Mouse (Mus musculus): Measurements from ENCODE around the gene Nmb. TPM values are rescaled to one million over a fixed set of nuclear protein-coding genes. Genes with fewer than 3 reads are reported as not detected.
A peak's percentile ranks its signal among the peaks of the same experiment; 100 is the strongest.

The Nmb gene
- polyA plus RNA-seq, 1 experiment from 2014 or later, result 8.6 TPM

GRCm38 (mm10) chr7:80911053-80911452 is 6.2 kb upstream of the Nmb start:
- no peak for ATAC-seq (replicated peaks; ENCODE audit: low FRiP score)

DNA sequence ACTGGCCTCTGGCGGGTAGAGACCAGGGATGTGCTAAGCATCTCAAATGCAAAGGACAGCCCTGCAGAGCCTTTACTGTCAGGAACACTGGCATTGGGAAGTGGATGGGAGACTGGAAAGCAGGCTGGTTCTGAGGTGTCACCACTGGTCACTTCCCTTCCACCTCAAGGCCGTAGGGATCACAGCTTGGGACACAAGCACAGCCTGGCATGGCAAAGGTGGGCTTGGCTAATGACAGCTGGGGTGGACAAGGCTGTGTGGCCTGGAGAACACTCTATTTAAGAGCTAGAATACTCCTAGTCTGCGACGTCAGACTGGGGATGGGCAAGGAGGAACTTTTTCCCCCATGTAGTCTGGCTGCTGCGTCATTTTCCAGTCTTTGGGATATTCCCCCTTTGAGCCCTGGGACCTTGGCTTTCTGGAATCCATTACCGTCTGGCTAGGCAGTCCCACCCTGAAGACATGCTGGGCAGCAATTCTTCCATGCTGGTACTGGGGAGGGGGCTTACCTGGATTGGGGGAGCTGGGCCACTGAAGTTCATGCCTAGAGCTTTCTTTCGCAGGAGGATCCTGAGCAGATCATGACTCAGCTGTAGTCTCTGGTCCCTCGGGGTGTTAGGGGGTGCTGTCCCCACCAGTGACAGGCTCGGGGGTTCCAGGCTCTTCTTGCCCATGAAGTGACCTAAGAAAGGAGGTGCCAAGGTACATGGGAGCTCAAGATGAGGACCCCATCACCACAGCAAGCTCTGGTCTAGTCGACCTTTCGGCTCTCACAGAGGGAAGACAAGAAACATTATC is 1.1 kb downstream of the Nmb start:
- H3K4me2 ChIP-seq (ENCODE audit: low read depth, low read length, severe bottlenecking), result peak overlapping the region; percentile 89; the same call in 1 of the 2 replicates
- H3K27me3 ChIP-seq (ENCODE audit: control insufficient read depth, insufficient read depth, low read length), result no peaks in the 10 kb centered on the region
- H3K4me3 ChIP-seq (ENCODE audit: low read depth, low read length), result no peak overlapping the region
- H3K9ac ChIP-seq (ENCODE audit: low read length), result no peak overlapping the region
- ATAC-seq (replicated peaks; ENCODE audit: low FRiP score) (no peak), DNase-seq (ENCODE audit: low spot score) (no peak)
- WGBS, result 88% methylated on average over 11 of the region's 11 CpGs
- no peaks in the 10 kb centered on the region for H3K36me3 ChIP-seq (ENCODE audit: control insufficient read depth, insufficient read depth, low read length)
- H3K4me1 ChIP-seq (replicated peaks; ENCODE audit: control insufficient read depth, insufficient read depth, low read length), result peaks cover 5% of the 10 kb centered on the region; the same call in 1 of the 2 replicates
- no peaks in the 10 kb centered on the region for H3K9me3 ChIP-seq (ENCODE audit: control insufficient read depth, low read length)
- H3K27ac ChIP-seq (ENCODE audit: low read depth, low read length), result no peak overlapping the region

More at GRCm38 (mm10) chr7:80911053-80911452, 6.2 kb upstream of the Nmb start:
- Histone ChIP-seq H3K27ac (ENCODE audit: low read depth, low read length) (no peak overlapping the region), H3K9me3 (ENCODE audit: control insufficient read depth, low read length) (no peaks in the 10 kb centered on the region), H3K4me3 (ENCODE audit: low read depth, low read length) (no peak overlapping the region), H3K4me2 (ENCODE audit: low read depth, low read length, severe bottlenecking) (no peak overlapping the region), H3K27me3 (ENCODE audit: control insufficient read depth, insufficient read depth, low read length) (no peaks in the 10 kb centered on the region), H3K9ac (ENCODE audit: low read length) (no peak overlapping the region), H3K4me1 (replicated peaks; ENCODE audit: control insufficient read depth, insufficient read depth, low read length) (no peaks in the 10 kb centered on the region), H3K36me3 (ENCODE audit: control insufficient read depth, insufficient read depth, low read length) (peaks cover 3% of the 10 kb centered on the region; the same call in 1 of the 2 replicates)
- no peak for DNase-seq (ENCODE audit: low spot score)
- WGBS, result 83% methylated on average over 7 of the region's 7 CpGs

GRCm38 (mm10) chr7:80901541-80902274 is 3.2 kb downstream of the Nmb start:
- WGBS, result 33% methylated on average over 15 of the region's 15 CpGs
- peaks cover 5% of the 10 kb centered on the region; the same call in 1 of the 2 replicates for H3K4me1 ChIP-seq (replicated peaks; ENCODE audit: control insufficient read depth, insufficient read depth, low read length)
- peak overlapping the region; percentile 73 for H3K4me3 ChIP-seq (ENCODE audit: low read depth, low read length)
- no peaks in the 10 kb centered on the region for H3K9me3 ChIP-seq (ENCODE audit: control insufficient read depth, low read length)
- peak overlapping the region; percentile 81 for H3K9ac ChIP-seq (ENCODE audit: low read length)
- no peaks in the 10 kb centered on the region for H3K27me3 ChIP-seq (ENCODE audit: control insufficient read depth, insufficient read depth, low read length)
- H3K36me3 ChIP-seq (ENCODE audit: control insufficient read depth, insufficient read depth, low read length), result peaks cover 4% of the 10 kb centered on the region; the same call in 1 of the 2 replicates
- ATAC-seq (replicated peaks; ENCODE audit: low FRiP score) (peak; percentile 25; the same call in 1 of the 2 replicates), DNase-seq (ENCODE audit: low spot score) (no peak)
- peak overlapping the region; percentile 92 for H3K4me2 ChIP-seq (ENCODE audit: low read depth, low read length, severe bottlenecking)
- no peak overlapping the region for H3K27ac ChIP-seq (ENCODE audit: low read depth, low read length)

DNA sequence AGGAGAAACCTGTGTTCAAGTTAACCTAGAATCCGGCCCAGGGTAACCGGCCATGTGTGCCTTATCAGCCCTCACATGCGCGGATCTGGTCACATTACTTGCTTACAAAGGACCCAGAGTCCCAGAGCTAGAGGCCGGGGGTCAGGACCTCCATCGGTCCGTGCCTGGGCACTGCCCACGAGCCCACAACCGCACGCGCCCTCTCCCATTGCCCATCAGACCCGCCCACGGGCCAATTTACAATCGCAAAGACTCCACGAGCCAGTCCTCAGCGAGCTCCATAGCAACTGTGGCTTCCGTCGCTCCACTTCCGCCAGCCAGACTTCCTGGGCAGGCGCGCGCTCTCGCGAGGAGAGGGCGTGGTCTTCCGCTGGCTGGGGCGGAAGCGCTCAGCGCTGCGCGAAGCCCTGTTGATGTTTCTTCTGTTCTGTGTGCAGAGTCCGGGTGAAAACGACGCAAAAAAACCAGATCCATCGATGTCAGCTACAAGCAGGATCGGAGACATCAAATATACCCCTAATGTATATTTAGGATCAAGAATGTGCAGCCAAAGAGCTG is 3.9 kb downstream of the Nmb start, which contains the start of gene Wdr73:
Wdr73 (minus strand) TSS at position 326 of the 558 bp plus-strand sequence.
- peaks cover 4% of the 10 kb centered on the region; the same call in 1 of the 2 replicates for H3K36me3 ChIP-seq (ENCODE audit: control insufficient read depth, insufficient read depth, low read length)
- H3K9me3 ChIP-seq (ENCODE audit: control insufficient read depth, low read length), result no peaks in the 10 kb centered on the region
- ATAC-seq (replicated peaks; ENCODE audit: low FRiP score) (peak; percentile 96), DNase-seq (ENCODE audit: low spot score) (peak; percentile 95)
- H3K27me3 ChIP-seq (ENCODE audit: control insufficient read depth, insufficient read depth, low read length), result no peaks in the 10 kb centered on the region
- WGBS, result under 1% methylated on average over 36 of the region's 36 CpGs
- H3K9ac ChIP-seq (ENCODE audit: low read length), result peak within 1 kb of the TSS; percentile 81
- no peak within 1 kb of the TSS for H3K27ac ChIP-seq (ENCODE audit: low read depth, low read length)
- peaks cover 5% of the 10 kb centered on the region; the same call in 1 of the 2 replicates for H3K4me1 ChIP-seq (replicated peaks; ENCODE audit: control insufficient read depth, insufficient read depth, low read length)
- H3K4me3 ChIP-seq (ENCODE audit: low read depth, low read length), result peak within 1 kb of the TSS; percentile 73
- H3K4me2 ChIP-seq (ENCODE audit: low read depth, low read length, severe bottlenecking), result peak within 1 kb of the TSS; percentile 92

DNA sequence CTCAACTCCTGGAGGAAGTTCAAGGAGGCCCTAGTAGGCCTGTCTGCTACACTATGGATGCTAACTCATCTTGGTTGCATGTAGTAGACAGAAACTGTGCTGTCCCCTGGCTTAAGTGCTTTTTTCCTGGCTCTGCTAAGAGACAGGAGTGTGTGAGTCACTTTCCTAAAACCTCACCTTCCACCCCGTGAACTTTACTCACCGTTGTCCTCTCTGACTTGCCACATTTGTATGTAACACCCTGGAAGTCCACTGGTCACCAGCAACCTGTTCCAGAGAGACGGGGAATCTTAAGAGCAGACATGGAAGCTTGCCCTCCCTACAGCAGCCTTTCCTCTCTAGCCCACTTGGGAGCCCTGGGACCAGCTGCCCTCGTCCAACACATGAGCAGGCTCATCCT is 7.2 kb downstream of the Nmb start:
- no peaks in the 10 kb centered on the region for H3K9me3 ChIP-seq (ENCODE audit: control insufficient read depth, low read length)
- peaks cover 7% of the 10 kb centered on the region; the same call in 1 of the 2 replicates for H3K36me3 ChIP-seq (ENCODE audit: control insufficient read depth, insufficient read depth, low read length)
- no peak overlapping the region for H3K27ac ChIP-seq (ENCODE audit: low read depth, low read length)
- ATAC-seq (replicated peaks; ENCODE audit: low FRiP score) (no peak), DNase-seq (ENCODE audit: low spot score) (no peak)
- peaks cover 2% of the 10 kb centered on the region; the same call in 1 of the 2 replicates for H3K4me1 ChIP-seq (replicated peaks; ENCODE audit: control insufficient read depth, insufficient read depth, low read length)
- 94% methylated on average over 4 of the region's 4 CpGs for WGBS
- no peak overlapping the region for H3K9ac ChIP-seq (ENCODE audit: low read length)
- no peaks in the 10 kb centered on the region for H3K27me3 ChIP-seq (ENCODE audit: control insufficient read depth, insufficient read depth, low read length)
- no peak overlapping the region for H3K4me2 ChIP-seq (ENCODE audit: low read depth, low read length, severe bottlenecking)
- H3K4me3 ChIP-seq (ENCODE audit: low read depth, low read length), result no peak overlapping the region

GRCm38 (mm10) chr7:80897134-80897533 is 7.7 kb downstream of the Nmb start:
- no peak for ATAC-seq (replicated peaks; ENCODE audit: low FRiP score)
- WGBS, result 94% methylated on average over 7 of the region's 7 CpGs

GRCm38 (mm10) chr7:80894815-80895519 is 9.9 kb downstream of the Nmb start:
- H3K4me1 ChIP-seq (replicated peaks; ENCODE audit: control insufficient read depth, insufficient read depth, low read length), result no peaks in the 10 kb centered on the region
- H3K9me3 ChIP-seq (ENCODE audit: control insufficient read depth, low read length), result no peaks in the 10 kb centered on the region
- H3K9ac ChIP-seq (ENCODE audit: low read length), result no peak overlapping the region
- no peak overlapping the region for H3K4me2 ChIP-seq (ENCODE audit: low read depth, low read length, severe bottlenecking)
- DNase-seq (ENCODE audit: low spot score) (no peak), ATAC-seq (replicated peaks; ENCODE audit: low FRiP score) (no peak)
- H3K36me3 ChIP-seq (ENCODE audit: control insufficient read depth, insufficient read depth, low read length), result peaks cover 7% of the 10 kb centered on the region; the same call in 1 of the 2 replicates
- H3K27me3 ChIP-seq (ENCODE audit: control insufficient read depth, insufficient read depth, low read length), result no peaks in the 10 kb centered on the region
- 95% methylated on average over 14 of the region's 14 CpGs for WGBS
- no peak overlapping the region for H3K27ac ChIP-seq (ENCODE audit: low read depth, low read length)
- H3K4me3 ChIP-seq (ENCODE audit: low read depth, low read length), result no peak overlapping the region

More at GRCm38 (mm10) chr7:80897134-80897533, 7.7 kb downstream of the Nmb start:
- no peak overlapping the region for H3K4me3 ChIP-seq (ENCODE audit: low read depth, low read length)
- peaks cover 2% of the 10 kb centered on the region; the same call in 1 of the 2 replicates for H3K4me1 ChIP-seq (replicated peaks; ENCODE audit: control insufficient read depth, insufficient read depth, low read length)
- DNase-seq (ENCODE audit: low spot score), result no peak
- H3K27me3 ChIP-seq (ENCODE audit: control insufficient read depth, insufficient read depth, low read length), result no peaks in the 10 kb centered on the region
- 0 out of 2 replicates have a peak overlapping the region, but pooled peaks have one; percentile 8 for H3K4me2 ChIP-seq (ENCODE audit: low read depth, low read length, severe bottlenecking)
- no peaks in the 10 kb centered on the region for H3K9me3 ChIP-seq (ENCODE audit: control insufficient read depth, low read length)
- H3K27ac ChIP-seq (ENCODE audit: low read depth, low read length), result no peak overlapping the region
- peaks cover 7% of the 10 kb centered on the region; the same call in 1 of the 2 replicates for H3K36me3 ChIP-seq (ENCODE audit: control insufficient read depth, insufficient read depth, low read length)
- no peak overlapping the region for H3K9ac ChIP-seq (ENCODE audit: low read length)

DNA sequence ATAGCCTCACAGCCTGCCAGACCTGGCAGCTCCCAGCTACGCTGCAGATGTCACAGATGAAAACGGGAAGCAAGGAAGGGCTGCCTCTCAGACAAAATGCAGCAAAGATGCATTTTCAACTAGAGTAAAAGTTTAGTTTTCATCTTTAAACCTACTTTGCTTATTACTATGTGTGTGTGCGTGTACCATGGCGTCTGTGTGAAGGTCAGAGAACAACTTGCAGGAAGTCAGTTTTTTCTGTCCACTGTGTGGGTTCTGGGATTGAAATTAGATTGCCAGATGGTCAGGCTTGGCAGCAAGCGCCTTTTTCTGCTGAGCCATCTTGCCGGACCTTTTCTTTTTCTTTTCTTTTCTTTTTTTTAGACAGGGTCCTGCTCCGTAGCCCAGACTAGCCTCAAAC is 10.7 kb downstream of the Nmb start:
- Histone ChIP-seq H3K27ac (ENCODE audit: low read depth, low read length) (no peak overlapping the region), H3K4me2 (ENCODE audit: low read depth, low read length, severe bottlenecking) (no peak overlapping the region), H3K4me1 (replicated peaks; ENCODE audit: control insufficient read depth, insufficient read depth, low read length) (0 out of 2 replicates have a peak, but pooled peaks cover 3% of the 10 kb centered on the region), H3K4me3 (ENCODE audit: low read depth, low read length) (no peak overlapping the region), H3K9me3 (ENCODE audit: control insufficient read depth, low read length) (no peaks in the 10 kb centered on the region), H3K9ac (ENCODE audit: low read length) (no peak overlapping the region), H3K36me3 (ENCODE audit: control insufficient read depth, insufficient read depth, low read length) (peaks cover 7% of the 10 kb centered on the region; the same call in 1 of the 2 replicates), H3K27me3 (ENCODE audit: control insufficient read depth, insufficient read depth, low read length) (no peaks in the 10 kb centered on the region)
- WGBS, result 91% methylated on average over 7 of the region's 7 CpGs
- ATAC-seq (replicated peaks; ENCODE audit: low FRiP score) (no peak), DNase-seq (ENCODE audit: low spot score) (no peak)
